Mouse (Mus musculus) cerebellum, adult 8-10 months (tissue): ENCODE measurements around the gene Tmx1.

Experiments
- DNase-seq: peaks from one replicate; pipeline ENCODE4 v3.0.0; 2022

Gene Tmx1

GRCm38 (mm10) chr12:70486716-70487480 lies 34.0 kb downstream of the Tmx1 start:
- no peak for DNase-seq

GRCm38 (mm10) chr12:70492441-70492840 lies 39.5 kb downstream of the Tmx1 start:
- DNase-seq = no peak

DNA sequence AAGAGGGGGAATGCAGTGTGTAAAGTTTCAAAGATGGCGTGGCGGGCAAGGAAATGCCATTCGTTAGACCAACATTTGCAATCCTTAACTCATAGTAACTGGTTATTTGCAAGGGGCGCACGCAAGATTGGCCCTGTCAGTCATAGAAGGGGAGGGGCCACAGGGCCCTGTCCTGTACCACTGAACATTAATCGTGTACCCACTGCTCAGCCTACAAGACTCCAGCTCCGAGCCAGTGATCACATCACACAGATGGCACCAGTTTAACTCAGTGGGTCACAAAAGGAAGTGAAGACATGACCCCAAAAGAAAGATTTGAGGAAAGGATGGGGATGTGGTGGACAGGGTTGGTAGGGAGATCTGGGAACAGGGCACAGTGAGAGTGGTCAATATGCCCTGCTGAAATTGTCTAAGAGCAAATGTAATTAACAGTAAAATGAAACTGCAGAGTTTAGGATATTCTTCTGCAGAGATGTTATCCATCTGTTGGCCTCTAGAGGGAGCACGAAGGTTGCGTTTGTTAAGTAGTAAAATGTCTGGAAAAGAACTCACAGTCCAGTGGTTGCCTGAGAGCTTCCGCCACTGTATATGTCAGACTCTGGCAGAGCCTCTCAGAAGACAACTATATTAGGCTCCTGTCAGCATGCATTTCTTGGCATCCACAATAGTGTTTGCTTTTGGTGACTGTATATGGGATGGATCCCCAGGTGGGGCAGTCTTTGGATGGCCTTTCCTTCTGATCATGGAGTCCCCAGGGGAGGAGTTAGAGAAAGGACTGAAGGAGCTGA lies 41.8 kb downstream of the Tmx1 start:
- DNase-seq = peak; percentile 41

DNA sequence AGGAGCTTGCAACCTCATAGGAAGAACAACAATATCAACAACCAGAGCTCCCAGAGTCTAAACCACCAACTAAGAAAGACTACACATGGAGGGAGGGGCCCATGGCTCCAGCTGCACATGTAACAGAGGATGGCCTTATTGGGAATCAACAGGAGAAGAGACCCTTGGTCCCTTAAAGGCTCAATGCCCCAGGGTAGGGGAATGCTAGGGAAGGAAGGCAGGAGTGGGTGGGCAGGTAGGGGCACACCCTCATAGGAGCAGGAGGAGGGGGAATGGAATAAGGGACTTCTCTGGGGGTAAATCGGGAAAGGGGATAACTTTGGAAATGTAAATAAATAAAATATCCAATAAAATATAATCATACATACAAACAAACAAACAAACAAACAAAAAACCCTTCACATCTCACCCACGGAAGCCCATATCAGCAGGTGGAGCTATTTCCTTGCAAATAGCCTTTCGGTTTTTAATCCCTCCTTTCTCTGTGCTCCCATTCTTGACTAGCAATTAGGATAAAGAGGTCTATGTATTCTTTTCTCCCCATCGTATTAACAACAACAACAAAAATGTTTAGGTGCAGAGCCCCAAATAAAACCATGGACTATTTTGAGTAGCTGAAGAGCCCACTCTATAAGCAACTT lies 42.5 kb downstream of the Tmx1 start:
- DNase-seq = peak; percentile 43

- no peak for DNase-seq
These were observed 45.2 kb downstream of the Tmx1 start for GRCm38 (mm10) chr12:70498091-70498490.

GRCm38 (mm10) chr12:70505971-70506370 lies 53.1 kb downstream of the Tmx1 start:
- peak; percentile 15 for DNase-seq

- no peak for DNase-seq
These were observed 59.1 kb downstream of the Tmx1 start for GRCm38 (mm10) chr12:70512023-70512422.

DNA sequence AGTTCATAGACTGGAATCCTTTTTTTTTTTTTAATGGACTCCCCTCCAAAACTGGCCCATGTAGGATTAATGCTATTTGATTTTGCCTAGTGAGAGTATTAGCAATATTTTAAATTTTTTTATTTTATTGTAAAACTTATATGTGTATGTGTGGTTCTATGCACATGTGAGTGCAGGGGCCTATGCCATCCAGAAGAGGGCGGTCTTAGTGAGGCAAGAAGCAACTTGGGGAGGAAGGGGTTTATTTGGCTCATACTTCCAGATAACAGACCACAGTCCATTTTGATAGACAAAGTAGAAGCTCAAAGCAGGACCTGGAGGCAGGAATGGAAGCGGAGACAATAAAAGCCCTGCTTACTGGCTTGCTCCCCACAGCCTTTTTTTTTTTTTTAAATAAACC lies 59.5 kb downstream of the Tmx1 start:
- DNase-seq = no peak
